Mouse (Mus musculus): Measurements from ENCODE around the gene Dhtkd1.

DNA sequence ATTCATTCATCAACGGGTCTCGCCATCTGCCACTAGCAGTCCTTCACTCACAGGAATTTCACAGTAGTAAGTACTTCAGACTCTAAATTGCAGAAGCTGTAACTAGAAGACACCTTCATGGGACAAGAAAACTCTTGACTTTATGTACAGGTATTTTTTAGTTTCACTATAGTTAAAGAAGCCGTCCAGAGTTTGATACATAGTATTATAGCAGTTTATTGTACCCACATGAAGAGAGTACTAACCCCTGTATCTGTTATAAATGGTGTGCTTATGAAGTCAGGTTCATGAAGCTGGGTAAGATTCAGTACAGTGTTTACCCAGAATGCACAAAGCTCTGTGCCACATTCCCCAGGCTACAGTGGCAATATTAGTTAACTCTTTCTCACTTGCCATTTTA is 79.8 kb downstream of the Dhtkd1 start, which contains the start of gene Gm13199:
- TF ChIP-seq CTCF (IDR thresholded peaks at IDR 0.05; ENCODE audit: borderline replicate concordance, insufficient read depth, low read depth, low read length) (no peak), POLR2A (IDR thresholded peaks at IDR 0.05; ENCODE audit: borderline replicate concordance, insufficient read depth, low read length) (no peak)

All from cerebellum, adult 2 months (tissue).